Mouse (Mus musculus) CH12.LX (cell line): ENCODE results near the gene Phlda1.

Source experiments
- CHD1 ChIP-seq: IDR thresholded peaks from 2 replicates; pipeline ENCODE4 v1.6.1; 2012; ENCODE audit warnings: low read depth, low read length, improper control_type of control experiment, inconsistent platforms
- CTCF ChIP-seq, 2 experiments: IDR thresholded peaks in 1 of 2; conservative IDR thresholded peaks in 1 of 2; 2 replicates each; pipeline ENCODE4 v1.5.1; 2011 to 2012; ENCODE audit warnings: low read depth in 2 of 2, low read length in 2 of 2, improper control_type of control experiment in 1 of 2, inconsistent platforms in 1 of 2, mild to moderate bottlenecking in 1 of 2, moderate library complexity in 1 of 2
- EP300 ChIP-seq: IDR thresholded peaks from 2 replicates; pipeline ENCODE4 v1.6.1; 2011; ENCODE audit warnings: low read length, improper control_type of control experiment
- HCFC1 ChIP-seq: IDR thresholded peaks from 2 replicates; pipeline ENCODE4 v1.6.1; 2012; ENCODE audit warnings: low read depth, mild to moderate bottlenecking, inconsistent platforms, low read length, improper control_type of control experiment
- JUND ChIP-seq: conservative IDR thresholded peaks from 2 replicates; pipeline ENCODE4 v1.6.1; 2011; ENCODE audit warnings: low read depth, low read length, improper control_type of control experiment
- KAT2A ChIP-seq: IDR thresholded peaks from 2 replicates; pipeline ENCODE4 v1.6.1; 2012; ENCODE audit warnings: low read length, improper control_type of control experiment, inconsistent platforms; ENCODE audit not compliant: insufficient replicate concordance
- MAFK ChIP-seq: IDR thresholded peaks from 2 replicates; pipeline ENCODE4 v1.6.1; 2011; ENCODE audit warnings: low read length, improper control_type of control experiment; ENCODE audit not compliant: insufficient replicate concordance
- MYC ChIP-seq: IDR thresholded peaks from 2 replicates; pipeline ENCODE4 v1.6.1; 2011; ENCODE audit warnings: low read depth, mild to moderate bottlenecking, improper control_type of control experiment, low read length
- NRF1 ChIP-seq: IDR thresholded peaks from 2 replicates; pipeline ENCODE4 v1.6.1; 2014; ENCODE audit warnings: low read depth, mild to moderate bottlenecking, inconsistent platforms, low read length, improper control_type of control experiment, moderate library complexity
- POLR2A ChIP-seq: IDR thresholded peaks from 2 replicates; pipeline ENCODE4 v1.6.1; 2011; ENCODE audit warnings: low read depth, mild to moderate bottlenecking, improper control_type of control experiment, low read length
- TBP ChIP-seq: conservative IDR thresholded peaks from 2 replicates; pipeline ENCODE4 v1.6.1; 2011; ENCODE audit warnings: low read depth, low read length, improper control_type of control experiment
- TCF12 ChIP-seq: IDR thresholded peaks from 2 replicates; pipeline ENCODE4 v1.6.1; 2014; ENCODE audit warnings: low read depth, mild to moderate bottlenecking, inconsistent platforms, low read length, improper control_type of control experiment
- USF1 ChIP-seq: IDR thresholded peaks from 2 replicates; pipeline ENCODE4 v1.6.1; 2014; ENCODE audit warnings: low read depth, mild to moderate bottlenecking, inconsistent platforms, low read length, improper control_type of control experiment
- ZKSCAN1 ChIP-seq: IDR thresholded peaks from 2 replicates; pipeline ENCODE4 v1.6.1; 2012; ENCODE audit warnings: low read depth, inconsistent platforms, low read length, improper control_type of control experiment, borderline replicate concordance

GRCm38 (mm10) chr10:111484079-111484478 lies 22.0 kb upstream of the Phlda1 start:
- no peak for TF ChIP-seq CHD1
- TF ChIP-seq USF1: no peak
- no peak for TF ChIP-seq KAT2A
- no peak for TF ChIP-seq POLR2A
- no peak for TF ChIP-seq CTCF (conservative IDR thresholded peaks at IDR 0.05 in 1 of 2, IDR thresholded peaks at IDR 0.05 in 1 of 2; ENCODE audit: low read depth in 2 of 2, low read length in 2 of 2)
- no peak for TF ChIP-seq ZKSCAN1
- TF ChIP-seq TCF12: no peak
- TF ChIP-seq JUND: no peak
- TF ChIP-seq TBP: no peak
- no peak for TF ChIP-seq MAFK
- no peak for TF ChIP-seq NRF1
- TF ChIP-seq EP300: no peak
- no peak for TF ChIP-seq HCFC1
- no peak for TF ChIP-seq MYC
